Mouse (Mus musculus) stomach, postnatal 0 days (tissue): Measurements from ENCODE around the gene Hhip. TPM values are rescaled to one million over a fixed set of nuclear protein-coding genes. Genes with fewer than 3 reads are reported as not detected.
"Not testable (repeated sequence)": the region's sequence is repeated elsewhere in the genome, so short reads cannot be mapped to it uniquely, and the experiment has no call there.

ENCODE experiments used
- ATAC-seq: fragments of 200-750 bp; cut with Nextera tagmentation; 2 replicates; pipeline ENCODE4 v1.8.0; 2017; ENCODE audit not compliant: low FRiP score, low TSS enrichment
- DNase-seq: peaks from one replicate; pipeline ENCODE4 v3.0.0-alpha.2; 2016; ENCODE audit warnings: low spot score
- H3K27ac ChIP-seq: fragments of 300-500 bp; sonication (generic); replicated peaks from 2 replicates; pipeline ENCODE4 v1.5.1; 2014; ENCODE audit warnings: mild to moderate bottlenecking, control low read depth
- H3K27me3 ChIP-seq: fragments of 300-500 bp; sonication (generic); 2 replicates; pipeline ENCODE4 v1.6.1; 2014; ENCODE audit warnings: low read length; ENCODE audit not compliant: control insufficient read depth, insufficient read depth
- H3K36me3 ChIP-seq: fragments of 300-500 bp; sonication (generic); 2 replicates; pipeline ENCODE4 v1.6.1; 2014; ENCODE audit warnings: low read length, mixed read lengths; ENCODE audit not compliant: control insufficient read depth, insufficient read depth
- H3K4me1 ChIP-seq: fragments of 300-500 bp; sonication (generic); replicated peaks from 2 replicates; pipeline ENCODE4 v1.6.1; 2014; ENCODE audit warnings: antibody characterized with exemption; ENCODE audit not compliant: control insufficient read depth, insufficient read depth
- H3K4me2 ChIP-seq: fragments of 300-500 bp; sonication (generic); replicated peaks from 2 replicates; pipeline ENCODE4 v1.6.1; 2014; ENCODE audit warnings: low read depth, mild to moderate bottlenecking, control low read depth, moderate library complexity
- H3K4me3 ChIP-seq: fragments of 300-500 bp; sonication (generic); 2 replicates; pipeline ENCODE4 v1.5.1; 2014; ENCODE audit warnings: low read depth, low read length, control low read depth
- H3K9ac ChIP-seq: fragments of 300-500 bp; sonication (generic); 2 replicates; pipeline ENCODE4 v1.6.1; 2014; ENCODE audit warnings: mild to moderate bottlenecking, low read length, control low read depth, mixed read lengths
- H3K9me3 ChIP-seq: fragments of 300-500 bp; sonication (generic); 2 replicates; pipeline ENCODE4 v1.6.1; 2016; ENCODE audit warnings: low read length; ENCODE audit not compliant: control insufficient read depth
- CTCF ChIP-seq: IDR thresholded peaks from 2 replicates; pipeline ENCODE4 v1.5.1; 2016; ENCODE audit warnings: antibody characterized with exemption, low read depth, mild to moderate bottlenecking, moderate library complexity
- EP300 ChIP-seq: optimal IDR thresholded peaks from 2 replicates; pipeline ENCODE3; 2016; ENCODE audit warnings: antibody characterized with exemption
- WGBS: fragments of 180-500 bp; shearing (Covaris S2); extraction: QIAGEN DNeasy Blood & Tissue Kit; methylation state at CpG from one replicate; pipeline ENCODE4 v1.1.7; 2014; 5-methylcytosine and 5-hydroxymethylcytosine counted together
- polyA plus RNA-seq: library from polyadenylated mRNA; unstranded; fragments of >200 nt; fragmentation: Nextera tagmentation; extraction: Ambion mirVana; gene quantifications from 2 replicates; pipeline ENCODE4 v1.2.1, GENCODE M21; 2015

Gene Hhip
- polyA plus RNA-seq, 1 experiment from 2014 or later, result 8.4 TPM

- Histone ChIP-seq H3K4me2 (no peak overlapping the region), H3K9ac (no peak overlapping the region), H3K4me1 (no peaks in the 10 kb centered on the region), H3K4me3 (no peak overlapping the region), H3K27me3 (no peaks in the 10 kb centered on the region), H3K36me3 (no peaks in the 10 kb centered on the region), H3K27ac (no peak overlapping the region), H3K9me3 (no peaks in the 10 kb centered on the region)
- TF ChIP-seq CTCF (no peak), EP300 (no peak)
- ATAC-seq (no peak), DNase-seq (no peak)
- 86% methylated on average over 5 of the region's 5 CpGs for WGBS
Observed at GRCm38 (mm10) chr8:80004421-80004820, 53.4 kb downstream of the Hhip start.

DNA sequence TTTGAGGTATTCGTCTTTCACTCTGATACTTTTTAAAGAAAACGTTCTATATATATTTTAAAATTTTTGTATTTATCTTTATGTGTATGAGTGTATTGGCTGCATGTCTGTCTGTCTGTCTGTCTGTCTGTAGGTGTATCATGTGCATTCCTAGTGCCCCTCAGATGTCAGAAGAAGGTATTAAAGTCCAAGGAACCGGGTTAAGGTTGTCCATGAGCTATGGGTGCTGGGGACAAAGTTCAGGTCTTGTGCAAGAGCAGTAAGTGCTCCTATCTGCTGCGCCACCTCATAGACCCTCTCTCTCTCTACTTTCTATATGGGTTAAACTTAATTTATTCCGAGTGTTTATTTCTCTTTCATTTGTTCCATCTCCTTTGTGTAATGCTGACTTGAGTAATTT lies 55.5 kb downstream of the Hhip start:
- DNase-seq (no peak), ATAC-seq (no peak)
- TF ChIP-seq EP300, result no peak
- TF ChIP-seq CTCF, result no peak
- no peaks in the 10 kb centered on the region for H3K27me3 ChIP-seq
- no peaks in the 10 kb centered on the region for H3K9me3 ChIP-seq
- 85% methylated on average over 5 of the region's 5 CpGs for WGBS
- H3K36me3 ChIP-seq, result no peaks in the 10 kb centered on the region
- H3K4me1 ChIP-seq, result no peaks in the 10 kb centered on the region
- H3K9ac ChIP-seq, result no peak overlapping the region
- no peak overlapping the region for H3K4me3 ChIP-seq
- no peak overlapping the region for H3K4me2 ChIP-seq
- no peak overlapping the region for H3K27ac ChIP-seq

DNA sequence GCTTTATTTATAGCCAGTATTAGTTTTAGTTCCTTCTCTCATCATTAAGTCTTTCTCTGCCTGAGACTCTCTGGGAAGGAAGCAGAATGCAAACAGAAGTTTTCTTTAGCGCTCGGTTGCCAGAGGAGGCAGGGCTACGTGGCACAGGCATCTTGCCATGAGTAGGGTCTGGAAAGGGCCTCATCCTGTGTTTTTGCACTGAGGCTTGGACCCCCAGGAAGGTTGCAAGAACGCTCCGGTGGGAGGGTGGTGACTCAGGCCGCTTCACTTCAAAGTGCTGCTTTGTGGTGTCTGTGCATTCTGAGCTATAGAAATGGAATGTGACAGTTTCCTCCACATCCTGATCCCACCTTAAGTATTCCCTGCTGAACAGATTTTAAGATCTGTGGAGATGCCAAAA lies 62.7 kb downstream of the Hhip start:
- DNase-seq, result no peak
- Histone ChIP-seq H3K9me3 (no peaks in the 10 kb centered on the region), H3K9ac (no peak overlapping the region), H3K4me1 (no peaks in the 10 kb centered on the region), H3K36me3 (no peaks in the 10 kb centered on the region; the same call in 1 of the 2 replicates), H3K27ac (no peak overlapping the region), H3K4me3 (no peak overlapping the region), H3K27me3 (no peaks in the 10 kb centered on the region), H3K4me2 (no peak overlapping the region)
- TF ChIP-seq CTCF (no peak), EP300 (no peak)
- no peak for ATAC-seq
- WGBS, result 66% methylated on average over 6 of the region's 6 CpGs

DNA sequence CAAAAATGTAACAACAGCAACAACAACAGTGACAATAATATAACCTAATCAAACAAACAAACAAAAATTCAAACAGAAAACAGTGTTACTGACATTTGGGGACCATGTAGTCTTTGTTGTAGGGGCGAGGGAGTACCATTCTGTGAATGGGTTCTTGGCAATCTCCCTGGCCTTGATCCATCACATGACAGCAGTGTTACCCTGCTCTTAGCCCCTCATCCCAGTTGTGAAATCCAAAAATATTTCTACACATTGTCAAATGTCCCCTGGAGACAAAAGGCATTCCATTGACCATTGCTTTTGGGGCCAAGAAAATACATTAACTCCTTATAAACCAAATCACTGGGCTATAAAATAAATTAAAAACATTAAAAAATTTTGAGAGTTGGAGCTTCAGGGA lies 64.3 kb downstream of the Hhip start:
- TF ChIP-seq EP300 (no peak), CTCF (no peak)
- H3K36me3 ChIP-seq, result no peaks in the 10 kb centered on the region; the same call in 1 of the 2 replicates
- no peak overlapping the region for H3K27ac ChIP-seq
- H3K9me3 ChIP-seq, result no peaks in the 10 kb centered on the region
- no peaks in the 10 kb centered on the region for H3K4me1 ChIP-seq
- no peak overlapping the region for H3K4me2 ChIP-seq
- DNase-seq, result no peak
- 91% methylated on average over 1 of the region's 1 CpGs for WGBS
- no peak overlapping the region for H3K9ac ChIP-seq
- ATAC-seq, result no peak
- no peak overlapping the region for H3K4me3 ChIP-seq
- no peaks in the 10 kb centered on the region for H3K27me3 ChIP-seq

DNA sequence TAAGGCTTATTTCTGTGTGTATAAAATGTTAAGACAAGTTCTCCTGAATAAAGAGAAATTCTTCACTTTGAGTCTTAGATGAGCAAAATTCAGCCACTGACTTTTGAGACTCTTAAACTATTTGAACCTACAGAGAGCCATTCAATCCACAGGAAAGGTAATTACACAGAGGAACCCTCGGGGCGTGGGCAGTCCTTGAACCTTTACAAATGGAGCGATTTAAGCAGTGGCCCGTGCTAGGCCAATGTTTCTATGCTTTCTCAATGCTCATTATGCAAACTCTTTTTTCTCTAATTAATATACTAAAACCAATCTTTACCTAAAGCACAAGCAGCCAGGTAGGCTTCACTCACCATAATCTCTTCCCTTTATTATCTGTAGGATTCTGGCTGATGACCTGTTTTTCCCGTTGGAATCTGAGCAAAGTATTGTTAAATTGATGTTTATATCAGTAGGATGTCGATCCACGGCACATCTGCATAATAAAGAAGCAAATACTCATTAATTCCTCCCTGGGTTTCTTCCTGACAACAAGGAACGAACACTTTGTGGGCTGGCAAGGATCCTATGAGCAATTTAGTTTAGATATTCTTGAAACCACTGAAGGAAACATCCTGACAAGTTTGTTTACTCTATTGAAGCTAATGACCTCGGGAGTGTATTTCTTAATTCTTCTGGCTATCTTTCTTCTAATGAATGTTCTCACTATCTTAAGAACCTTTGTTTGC lies 65.5 kb downstream of the Hhip start:
- Histone ChIP-seq H3K4me3 (no peak overlapping the region), H3K4me2 (no peak overlapping the region), H3K9me3 (no peaks in the 10 kb centered on the region), H3K27me3 (no peaks in the 10 kb centered on the region), H3K9ac (no peak overlapping the region), H3K36me3 (no peaks in the 10 kb centered on the region; the same call in 1 of the 2 replicates), H3K27ac (no peak overlapping the region), H3K4me1 (no peaks in the 10 kb centered on the region)
- DNase-seq, result no peak
- TF ChIP-seq CTCF, result no peak
- no peak for TF ChIP-seq EP300
- WGBS, result 49% methylated on average over 9 of the region's 9 CpGs
- no peak for ATAC-seq

DNA sequence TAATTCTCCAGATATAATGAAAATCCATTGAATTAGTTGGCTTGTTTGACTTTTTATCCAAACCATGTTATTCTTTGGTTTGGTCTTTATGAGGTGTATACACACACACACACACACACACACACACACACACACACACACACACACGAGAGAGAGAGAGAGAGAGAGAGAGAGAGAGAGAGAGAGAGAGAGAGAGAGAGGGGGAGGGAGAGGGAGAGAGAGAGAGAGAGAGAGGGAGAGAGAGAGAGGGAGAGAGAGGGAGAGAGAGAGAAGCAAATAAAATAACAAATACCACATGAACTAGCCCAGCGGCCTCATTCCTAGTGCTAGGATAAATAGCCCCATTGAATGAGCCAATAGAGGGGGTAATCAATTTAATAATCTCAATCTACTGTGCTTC lies 66.4 kb downstream of the Hhip start:
- not testable (repeated sequence) for H3K4me3 ChIP-seq, H3K4me2 ChIP-seq, H3K9me3 ChIP-seq, ATAC-seq, H3K36me3 ChIP-seq, H3K27me3 ChIP-seq, H3K27ac ChIP-seq, H3K4me1 ChIP-seq, DNase-seq, H3K9ac ChIP-seq
- 93% methylated on average over 1 of the region's 2 CpGs for WGBS
